Mouse (Mus musculus): ENCODE results near the gene Nol4l.

Gene Nol4l

DNA sequence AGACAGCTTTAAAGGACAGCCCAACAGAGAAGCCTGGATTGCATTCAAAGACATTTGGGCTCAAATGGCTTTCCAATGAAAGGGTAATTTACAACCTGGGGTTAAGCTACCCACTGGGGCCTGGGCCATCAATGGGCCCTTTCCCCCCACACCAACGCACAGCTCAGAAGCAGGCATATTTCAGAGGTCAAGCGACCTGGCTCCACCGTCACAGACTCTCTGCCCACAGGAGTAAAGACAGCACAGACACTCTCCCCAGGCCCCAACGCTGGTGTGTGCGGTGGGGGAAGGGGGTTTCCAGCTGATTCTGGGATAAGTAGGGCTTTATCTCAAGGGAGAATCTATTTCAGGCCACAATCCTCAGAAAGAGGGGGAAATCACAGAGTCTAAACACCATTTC is 87.1 kb downstream of the Nol4l start:
- DNase-seq: no peak

DNA sequence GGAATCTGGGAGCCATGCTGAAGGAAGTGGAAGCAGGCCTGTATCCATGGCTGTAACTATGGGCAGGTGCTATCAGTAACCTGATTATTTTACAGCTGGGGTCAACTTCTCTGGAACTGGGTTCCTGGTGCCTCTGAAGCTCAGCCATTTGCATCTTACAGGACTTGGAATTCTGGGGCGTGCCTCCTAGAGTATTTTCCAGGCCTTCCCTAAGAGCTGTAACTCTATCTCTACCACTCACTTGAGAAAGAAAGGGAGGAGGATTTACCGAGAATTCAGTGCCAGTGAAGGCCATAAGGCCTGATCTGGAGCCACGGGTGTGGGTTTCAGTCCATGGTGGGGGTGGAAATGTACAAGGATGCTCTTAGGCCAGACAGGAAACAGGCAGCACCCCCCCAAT is 88.5 kb downstream of the Nol4l start:
- no peak for DNase-seq

DNA sequence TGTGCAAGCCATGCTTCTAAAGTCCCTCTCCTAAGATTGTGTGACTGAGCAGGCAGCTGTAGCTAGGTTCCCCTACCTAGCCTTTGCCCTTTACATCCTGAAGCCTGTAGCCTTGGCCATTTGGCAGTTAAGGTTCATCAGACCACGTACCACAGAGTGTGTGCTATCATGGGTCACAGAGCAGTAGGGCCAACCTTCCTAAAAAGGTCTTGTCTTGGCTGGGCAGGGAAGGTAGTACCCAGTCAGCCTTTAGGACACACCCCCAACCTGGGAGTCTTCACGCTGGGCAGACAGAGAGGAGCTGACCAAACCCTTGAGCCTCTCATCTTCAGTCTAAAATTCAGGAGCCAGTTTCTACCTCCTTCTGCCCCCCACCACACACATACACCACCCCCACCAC is 89.0 kb downstream of the Nol4l start:
- no peak for DNase-seq

DNA sequence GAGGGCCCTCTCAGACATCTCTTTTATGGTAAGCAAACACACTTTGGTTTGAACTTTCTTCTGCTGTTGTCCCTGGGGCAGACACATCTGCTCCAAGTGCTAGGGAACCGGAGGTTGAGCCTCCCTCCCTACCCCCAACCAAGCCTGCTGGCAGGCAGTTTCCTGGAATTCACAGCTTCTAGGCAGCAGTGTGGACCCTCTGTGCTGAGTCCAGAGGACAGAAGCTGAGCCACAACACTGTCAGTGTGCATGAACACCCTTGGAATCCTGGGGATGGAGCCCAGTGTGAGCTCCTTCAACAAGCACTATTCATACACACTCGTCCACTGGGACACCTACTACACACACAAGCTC is 92.5 kb downstream of the Nol4l start:
- DNase-seq: no peak

DNA sequence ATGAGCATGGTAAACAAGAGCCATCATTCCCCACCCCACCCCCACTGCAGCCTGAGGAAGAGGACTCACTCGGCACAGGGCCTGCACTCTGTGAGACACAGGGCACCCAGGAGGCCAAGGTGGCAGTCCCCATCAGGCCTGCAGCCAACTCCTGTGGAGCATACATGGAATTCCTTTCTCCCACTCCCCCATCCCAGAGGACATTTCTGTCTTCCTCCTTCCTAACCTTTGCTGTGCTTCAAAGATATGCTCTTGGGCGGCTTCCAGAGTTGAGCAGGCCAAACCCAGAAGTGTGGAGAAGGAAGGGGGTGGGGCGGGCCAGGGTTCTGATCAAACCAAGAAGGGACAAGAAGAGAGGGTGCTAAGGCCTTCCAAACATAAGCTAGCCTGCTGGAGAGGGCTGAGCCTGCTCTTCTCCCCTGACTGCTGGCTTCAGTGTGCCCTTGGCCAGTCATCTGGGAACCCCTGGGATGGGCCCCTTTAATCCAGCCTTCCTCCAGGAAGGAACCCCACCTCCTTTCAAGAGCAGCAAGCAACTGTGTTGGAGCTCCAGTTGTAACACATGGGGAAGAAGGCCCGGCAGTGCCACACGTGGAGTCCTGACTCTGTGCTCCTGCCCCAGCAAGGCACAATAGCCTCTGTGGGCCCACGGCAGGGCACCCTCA is 93.0 kb downstream of the Nol4l start:
- no peak for DNase-seq

DNA sequence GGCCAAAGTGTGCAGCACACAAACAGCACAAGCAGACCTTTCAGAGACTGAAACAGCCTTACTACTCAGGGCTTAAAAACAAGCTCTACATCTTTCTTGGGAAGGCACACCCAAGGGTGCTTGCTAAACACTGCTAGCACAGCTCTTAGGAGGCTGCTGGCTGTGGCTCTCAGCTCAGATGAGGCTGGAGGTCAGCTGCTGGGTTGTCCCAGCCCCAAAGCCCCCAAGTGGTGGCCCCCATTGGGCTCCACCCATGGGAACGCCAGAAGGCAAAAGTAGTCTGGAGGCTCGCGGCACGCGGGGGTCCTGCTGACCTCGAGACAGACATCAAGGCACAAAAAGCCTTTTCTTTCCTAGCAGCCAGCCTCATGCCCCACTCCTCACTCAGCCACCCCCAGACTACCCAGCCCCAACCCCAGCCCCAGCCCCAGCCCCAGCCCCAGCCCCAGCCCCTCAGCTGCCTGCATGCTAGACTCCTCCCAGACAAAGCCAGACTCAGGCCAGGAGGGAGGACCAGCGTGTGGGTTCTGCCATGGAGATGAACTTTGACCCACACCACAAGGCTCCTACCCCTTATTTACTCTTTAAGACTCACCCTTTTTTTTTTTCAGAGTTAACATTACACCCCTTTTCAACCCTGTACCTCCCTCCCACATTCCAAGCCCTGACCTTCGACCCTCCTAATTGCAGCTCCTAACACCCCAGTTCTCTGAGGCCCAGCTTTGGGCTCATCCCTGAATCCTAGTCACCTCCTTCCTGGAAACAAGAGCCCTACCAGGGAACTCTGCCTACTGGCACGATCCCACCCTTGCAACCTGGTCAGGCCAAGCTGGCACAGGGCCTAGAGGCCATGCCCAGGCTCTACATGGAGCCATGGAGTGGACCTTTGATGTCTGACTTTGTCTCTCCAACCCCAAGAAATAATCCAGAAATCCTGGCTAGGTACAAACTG is 94.6 kb downstream of the Nol4l start:
- DNase-seq: peak; percentile 73 to 78

DNA sequence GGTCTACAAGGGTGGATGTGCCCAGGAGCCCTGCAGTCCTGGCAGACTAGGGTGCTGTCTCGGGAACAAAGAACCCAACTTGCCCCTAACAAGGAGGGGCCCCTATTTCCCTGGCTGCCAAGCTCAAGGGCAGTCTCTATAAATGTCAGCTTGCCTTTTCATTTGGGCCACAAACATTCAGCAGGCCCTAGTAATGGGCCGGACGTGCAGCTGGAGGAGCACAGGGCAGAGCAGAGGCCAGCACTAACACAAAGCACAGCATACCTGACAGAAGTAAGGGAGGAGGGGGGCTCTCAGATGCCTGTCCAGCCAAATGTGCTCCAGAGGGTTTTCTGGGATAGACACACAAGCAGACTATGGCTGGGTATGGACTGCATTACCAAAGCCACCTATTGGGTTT is 95.9 kb downstream of the Nol4l start:
- no peak for DNase-seq

DNA sequence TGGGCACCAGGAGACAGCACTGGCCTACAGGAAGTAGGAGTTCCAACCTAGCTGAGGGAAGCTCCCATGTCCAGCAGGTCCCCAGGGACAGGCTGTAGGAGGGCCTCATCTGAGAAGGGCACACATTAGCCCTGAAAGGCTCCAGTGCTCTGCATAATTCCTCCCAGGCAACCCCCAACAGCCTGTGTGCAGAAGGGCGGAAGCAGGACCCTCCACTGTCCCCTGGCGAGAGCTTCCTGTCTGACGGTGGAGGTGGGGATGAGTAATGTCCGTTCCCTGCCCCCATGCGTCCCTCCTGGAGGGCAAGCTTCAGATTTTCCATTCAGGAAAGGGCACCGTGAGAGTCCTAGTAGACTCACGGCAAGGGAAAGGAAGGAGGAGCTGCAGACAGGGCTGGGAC is 97.3 kb downstream of the Nol4l start:
- DNase-seq: no peak

DNA sequence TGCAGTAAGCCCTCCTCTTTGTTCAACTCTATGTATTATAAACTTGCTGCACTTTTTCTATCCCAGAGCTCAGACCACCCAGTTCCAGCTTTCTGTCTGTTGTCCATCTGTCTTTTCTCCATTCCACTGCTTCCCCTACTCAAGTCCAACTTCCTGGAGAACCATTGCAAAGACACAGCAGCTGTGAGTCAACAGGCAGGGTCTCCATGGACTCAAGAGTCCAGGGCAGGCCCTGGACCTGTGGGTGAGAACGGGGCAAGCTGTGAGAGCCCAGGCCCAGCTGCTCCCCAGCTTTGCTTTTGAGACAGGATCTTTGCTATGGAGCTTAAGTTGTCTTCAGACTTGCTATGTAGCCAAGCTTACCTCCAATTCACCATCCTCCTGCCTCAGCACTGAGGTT is 99.2 kb downstream of the Nol4l start:
- no peak for DNase-seq

DNA sequence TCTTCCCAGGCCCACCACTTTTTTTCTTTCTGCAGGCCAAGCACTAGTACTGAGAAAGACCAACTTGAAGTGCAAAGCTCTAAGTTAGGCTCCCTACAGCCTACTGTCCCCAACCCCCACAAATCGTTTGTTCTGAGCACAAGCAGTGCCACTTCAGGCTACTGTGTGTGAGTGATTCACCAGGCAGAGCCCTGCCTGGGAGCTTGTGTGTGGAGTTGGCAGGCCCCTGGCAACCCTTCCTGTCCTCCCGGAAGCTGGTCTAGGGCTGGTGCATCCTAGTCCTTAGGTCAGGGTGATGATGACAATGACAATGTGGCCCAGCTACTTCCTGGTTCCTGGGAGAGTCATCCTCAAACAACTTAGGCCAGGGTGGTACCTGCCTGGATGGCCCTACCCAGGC is 101.3 kb downstream of the Nol4l start:
- no peak for DNase-seq

DNA sequence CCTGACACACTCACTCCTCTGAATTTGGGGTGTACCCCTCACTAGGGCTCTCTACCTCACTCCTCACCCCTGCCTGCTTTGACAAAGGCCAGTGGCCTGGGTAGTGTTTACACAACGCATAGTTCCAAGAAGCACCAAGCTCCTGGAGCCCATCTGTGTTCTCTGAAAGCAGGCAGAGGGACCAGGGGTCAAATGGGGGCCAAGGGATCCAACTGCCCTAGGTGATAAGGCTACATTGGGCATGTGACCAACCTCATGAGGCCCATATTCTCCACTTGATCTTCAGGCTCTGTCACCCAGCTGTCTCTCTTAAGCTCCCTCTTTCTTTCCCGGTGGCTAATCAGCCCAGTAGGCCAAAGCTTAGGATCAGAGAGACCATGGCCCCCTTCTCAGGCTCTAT is 102.8 kb downstream of the Nol4l start:
- DNase-seq: no peak

DNA sequence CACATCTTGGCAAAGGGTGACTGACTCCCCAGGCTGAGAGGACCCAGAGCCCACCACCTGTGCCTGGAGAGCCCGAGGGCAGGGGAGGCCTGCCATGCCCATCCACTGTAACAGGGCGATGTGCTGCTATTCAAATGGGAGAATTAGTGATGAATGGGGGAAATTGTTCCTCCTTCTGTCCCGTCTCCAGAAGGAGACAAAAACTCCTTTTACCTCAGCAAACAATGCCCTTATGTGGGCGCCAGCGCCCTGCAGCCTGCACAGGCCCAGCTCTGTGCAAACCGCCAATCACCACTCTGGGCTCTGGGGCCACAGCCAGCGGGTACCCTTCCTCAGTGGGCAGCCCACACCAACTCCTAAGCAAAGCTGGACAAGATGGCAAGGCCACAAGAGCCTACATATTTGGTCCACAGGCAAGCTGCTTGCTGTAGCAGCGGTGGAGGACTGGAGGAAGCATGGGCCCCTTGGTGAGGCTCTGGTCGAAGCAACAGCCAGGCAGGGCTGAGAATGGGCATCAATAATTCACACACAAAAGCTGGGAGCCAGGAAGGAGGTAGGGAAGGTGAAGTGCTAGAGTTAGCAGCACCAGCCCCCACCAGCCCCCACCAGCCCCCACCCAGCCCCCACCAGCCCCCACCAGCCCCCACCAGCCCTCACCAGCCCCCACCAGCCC is 103.6 kb downstream of the Nol4l start:
- no peak for DNase-seq

DNA sequence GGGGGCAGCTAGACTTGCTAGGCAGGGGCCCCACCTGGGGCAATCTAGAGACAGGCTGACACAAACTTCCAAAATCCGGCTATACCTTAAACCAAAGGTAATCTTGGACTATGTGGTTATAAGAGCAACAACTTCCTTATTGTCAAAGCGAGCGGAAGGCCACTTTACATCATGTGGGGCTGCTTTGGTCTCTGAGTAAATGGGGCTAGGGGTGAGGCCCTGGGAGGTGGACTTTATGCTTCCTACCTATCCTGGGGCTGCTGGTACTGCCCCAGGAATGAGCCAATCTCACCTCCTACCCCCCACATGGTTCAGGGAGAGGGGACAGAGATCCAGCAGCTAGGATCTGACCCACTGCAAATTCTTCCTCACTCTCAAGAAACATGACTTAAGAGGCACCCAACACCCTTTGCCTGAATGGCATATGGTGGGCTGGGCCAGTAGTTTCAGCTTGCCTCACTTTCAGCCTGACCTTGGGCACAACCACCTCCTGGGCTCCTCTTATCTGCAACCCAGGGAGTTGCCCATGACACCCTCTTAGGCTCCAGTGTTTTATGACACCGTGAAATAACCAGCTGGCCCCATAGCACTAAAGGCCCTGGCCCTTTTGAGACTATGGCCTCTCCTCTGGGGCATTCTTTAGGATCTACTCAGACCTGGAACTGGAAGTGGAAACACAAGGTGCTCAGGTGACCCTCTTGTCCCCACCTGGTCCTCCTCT is 104.5 kb downstream of the Nol4l start:
- no peak for DNase-seq

DNA sequence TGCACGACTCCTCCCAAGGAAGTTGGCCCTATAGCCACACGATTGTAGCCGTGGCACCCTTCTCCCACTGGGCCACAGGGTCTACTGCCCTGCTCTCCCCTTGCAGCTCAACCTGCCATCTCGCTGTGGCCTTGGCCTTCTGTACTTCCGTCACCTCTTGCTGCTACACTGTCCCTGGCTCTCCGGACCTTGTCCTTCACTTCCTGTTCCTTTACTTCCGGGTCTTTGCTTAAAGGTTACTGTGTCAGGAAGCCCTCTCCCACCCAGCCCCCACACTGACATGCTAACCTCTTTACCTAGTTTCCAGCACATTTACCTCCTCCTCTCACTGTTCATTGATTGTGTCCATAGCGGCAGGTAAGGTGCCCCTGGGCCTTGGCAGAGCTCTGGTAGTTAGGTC is 105.2 kb downstream of the Nol4l start:
- no peak for DNase-seq

DNA sequence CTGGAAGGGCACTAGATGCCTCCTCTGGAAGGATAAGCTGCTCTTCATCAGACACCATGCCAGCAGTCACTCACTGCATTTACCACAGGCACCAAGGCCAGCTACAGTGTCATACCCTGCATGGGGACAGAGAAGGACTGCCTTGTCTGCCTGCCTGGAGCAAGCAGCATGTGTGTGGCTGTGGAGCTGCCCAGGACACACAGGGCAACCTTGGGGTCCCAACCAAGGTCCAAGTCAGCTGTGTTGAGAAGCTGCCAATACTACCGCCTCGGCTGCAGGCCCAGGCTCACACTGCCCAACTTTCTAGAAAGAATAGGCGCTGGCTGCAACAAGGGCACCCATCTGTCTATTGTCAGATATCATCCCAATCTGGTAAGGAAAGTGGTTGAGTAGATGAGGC is 106.7 kb downstream of the Nol4l start:
- no peak for DNase-seq

DNA sequence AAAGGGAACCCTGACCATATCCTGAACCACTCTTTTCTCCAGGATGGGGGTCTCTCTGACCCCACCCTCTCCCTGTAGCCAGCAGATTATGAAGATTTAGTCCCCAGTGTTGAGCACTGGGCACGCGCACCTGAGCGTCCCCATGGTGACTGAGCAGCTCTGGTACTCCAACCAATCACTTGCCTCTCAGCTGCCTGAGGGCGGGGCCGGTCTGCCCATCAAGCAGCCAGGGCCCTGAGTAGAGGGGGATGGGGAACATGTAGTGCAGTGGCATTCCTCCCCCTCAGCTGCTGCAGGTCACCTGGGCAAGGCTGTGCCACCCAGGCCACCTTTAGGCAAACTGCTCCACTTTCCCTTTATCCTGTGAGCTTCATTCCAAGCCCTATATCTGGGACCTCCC is 107.7 kb downstream of the Nol4l start:
- DNase-seq: no peak

DNA sequence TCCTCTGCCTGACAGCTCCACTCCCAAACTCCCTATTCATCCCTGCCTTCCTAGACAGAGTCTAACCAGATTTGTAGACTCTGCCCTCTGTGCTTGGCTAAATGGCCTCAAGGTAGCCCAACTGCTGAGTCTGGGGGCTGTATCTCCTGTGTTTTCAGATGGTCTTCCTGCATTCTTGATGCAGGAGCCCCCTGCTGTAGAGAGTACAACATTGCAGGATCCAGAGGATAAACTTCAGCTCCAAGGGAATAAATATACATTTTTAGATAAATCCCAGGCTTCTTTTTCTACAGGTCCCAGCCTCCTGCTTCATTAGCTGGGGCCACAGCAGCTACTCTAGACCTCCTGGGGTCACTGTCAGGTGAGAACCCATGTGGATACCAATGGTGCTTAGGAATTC is 108.5 kb downstream of the Nol4l start:
- no peak for DNase-seq

DNA sequence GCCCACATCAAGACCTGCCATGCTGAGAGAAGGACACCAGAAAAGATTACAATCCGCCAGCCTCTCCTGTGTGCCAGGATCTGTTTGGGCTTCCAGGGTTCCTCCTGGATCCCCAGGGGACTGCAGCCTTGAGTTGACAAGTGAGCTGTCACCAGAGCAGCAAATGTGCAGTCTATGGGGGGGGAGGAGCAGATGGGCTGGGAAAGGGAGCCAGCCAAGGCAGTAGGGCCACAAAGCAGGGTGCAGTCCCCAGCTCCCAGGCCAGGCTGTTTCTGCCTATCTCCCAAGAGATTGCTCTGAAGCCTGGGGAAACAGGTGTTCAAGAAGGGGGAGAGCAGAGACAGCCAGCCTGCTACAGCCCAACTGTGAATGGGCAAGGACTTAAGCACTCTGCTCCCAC is 111.4 kb downstream of the Nol4l start:
- no peak for DNase-seq

DNA sequence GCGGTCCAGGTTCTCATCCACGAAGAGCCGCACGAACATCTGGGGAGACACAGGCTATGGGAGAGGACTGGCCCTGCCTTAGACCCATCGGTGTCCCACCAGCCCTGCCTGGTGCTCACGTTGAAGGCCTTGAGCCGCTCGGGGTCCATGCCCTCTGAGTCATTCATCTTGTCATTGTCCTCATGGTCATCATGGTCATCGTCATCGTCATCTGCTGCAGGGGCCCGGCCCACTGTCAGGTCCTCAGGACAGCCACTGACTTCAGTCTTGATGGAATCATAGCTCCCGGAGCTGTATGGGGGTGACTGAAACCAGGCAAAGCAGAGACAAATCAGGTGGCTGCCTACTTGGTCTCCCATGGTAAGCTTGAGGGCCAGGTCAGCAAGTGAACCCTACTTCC is 111.9 kb downstream of the Nol4l start:
- DNase-seq: no peak

DNA sequence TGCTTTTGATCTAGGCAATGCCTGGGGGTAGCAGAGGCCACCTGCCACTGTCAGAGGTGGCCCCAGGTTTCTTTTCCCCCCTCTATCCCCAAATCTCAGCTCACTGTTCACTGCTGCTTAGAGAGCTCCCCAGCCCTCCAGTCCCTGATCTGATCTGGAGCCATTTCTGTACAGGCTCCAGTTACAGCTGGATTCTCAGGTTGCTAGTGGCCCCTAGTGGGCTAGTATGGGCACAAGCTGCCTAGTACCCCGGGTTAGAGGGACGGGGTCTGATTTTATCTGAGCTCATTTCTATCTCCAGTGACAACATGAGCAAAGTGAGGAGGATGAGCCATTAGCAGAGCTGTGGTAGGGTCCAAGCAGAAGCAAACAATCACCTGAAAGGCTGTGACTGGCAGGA is 115.2 kb downstream of the Nol4l start:
- no peak for DNase-seq

DNA sequence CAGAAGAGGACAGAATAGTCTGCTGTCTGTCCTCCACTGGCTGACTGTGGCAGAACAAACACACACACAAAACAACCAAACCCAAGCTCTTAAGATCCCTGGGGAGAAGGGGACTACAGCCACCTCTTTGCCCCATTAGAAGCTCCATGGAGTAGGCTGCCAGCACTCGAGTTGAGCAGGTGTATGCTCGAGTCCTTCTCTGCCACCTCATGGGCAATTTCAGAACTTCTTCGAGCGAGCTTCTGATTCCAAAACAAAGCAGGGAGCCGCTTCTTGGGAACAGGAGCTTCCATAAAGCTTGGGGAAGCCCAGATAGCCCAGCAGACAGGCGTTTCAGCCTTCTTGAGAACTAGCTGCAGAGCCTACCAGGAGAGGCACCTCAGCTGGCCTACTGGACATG is 117.2 kb downstream of the Nol4l start:
- no peak for DNase-seq

DNA sequence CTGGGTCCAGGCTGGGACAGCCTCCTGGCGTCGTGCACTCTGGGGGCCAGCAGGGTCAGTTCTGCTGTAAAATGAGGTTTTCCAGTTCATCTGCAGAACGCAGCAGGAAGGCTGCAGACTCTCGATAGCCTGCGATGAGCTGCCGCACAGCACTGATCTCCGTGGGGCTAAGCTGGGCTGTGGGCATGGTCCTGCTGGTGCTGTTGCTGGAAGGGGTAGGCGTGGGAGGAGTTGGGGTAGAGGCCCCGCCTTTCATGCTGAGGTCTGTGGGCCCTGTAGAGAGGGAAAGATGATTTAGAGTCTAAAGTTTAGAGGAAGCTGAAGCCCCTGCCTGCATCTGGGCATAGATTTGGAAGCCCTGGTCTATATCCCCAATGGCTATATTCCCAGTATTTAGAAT is 118.2 kb downstream of the Nol4l start:
- no peak for DNase-seq

DNA sequence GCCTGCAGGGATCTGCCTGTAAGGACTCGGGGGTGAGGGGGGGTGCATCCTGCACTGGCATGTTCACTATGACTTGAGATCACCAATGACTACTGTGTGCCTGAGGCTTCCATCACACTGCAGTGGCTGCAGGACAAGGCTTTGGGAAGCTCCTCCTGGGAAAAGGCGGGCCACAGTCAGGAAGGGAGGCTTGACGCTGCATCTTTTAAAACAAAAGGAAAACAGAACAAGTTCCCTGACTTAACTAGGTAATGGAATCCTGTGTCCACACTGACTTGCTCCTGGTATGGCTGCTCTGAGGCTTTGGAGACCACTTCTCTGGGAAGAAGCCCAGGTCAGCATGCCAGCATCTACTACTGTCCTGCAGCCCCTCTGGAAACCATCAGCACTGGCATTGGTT is 120.8 kb downstream of the Nol4l start:
- no peak for DNase-seq

Data from cerebellum, postnatal 36 days (tissue).